Comparison of ENCODE assay signal across 14 mouse cellular contexts in genomic region chr12:111309931-111310330, GRCm38 (mm10). TPM values are rescaled to one million over a fixed set of nuclear protein-coding genes. Genes with fewer than 3 reads are reported as not detected.
"Had no signal": no experiment of that assay in that cellular context is flagged by ENCODE, and none has a peak within 500 bp of the region (broad histone marks: within the 10 kb centered on the region; RNA-seq: fewer than 3 reads in every experiment).

No protein-coding gene starts in this region.

- DNase-seq: liver, postnatal 0 days; lung, adult 2 months; lung, postnatal 14 days; lung, postnatal 36 days; right cerebral cortex, postnatal 14 days; thymus, adult 2 months; thymus, postnatal 25 days had no signal

- H3K9me3 ChIP-seq: lung, embryonic 15.5 days; midbrain, embryonic 13.5 days; midbrain, embryonic 15.5 days; neural tube, embryonic 12.5 days; stomach, embryonic 15.5 days had no signal

- H3K27me3 ChIP-seq: lung, embryonic 15.5 days; midbrain, embryonic 13.5 days; midbrain, embryonic 15.5 days; neural tube, embryonic 12.5 days; stomach, embryonic 15.5 days had no signal

- H3K4me3 ChIP-seq: lung, embryonic 15.5 days; megakaryocyte, embryonic 14.5 days; midbrain, embryonic 13.5 days; midbrain, embryonic 15.5 days; neural tube, embryonic 12.5 days; stomach, embryonic 15.5 days had no signal

- H3K4me1 ChIP-seq: lung, embryonic 15.5 days; midbrain, embryonic 13.5 days; midbrain, embryonic 15.5 days; neural tube, embryonic 12.5 days; stomach, embryonic 15.5 days had no signal

RNA-seq across cellular contexts. Expression of gene Amn, which starts 39.0 kb away (rescaled TPM):
- polyA plus RNA-seq: macrophage had no signal
